9 mouse cellular contexts compared by ENCODE assay signal in the genomic region with DNA sequence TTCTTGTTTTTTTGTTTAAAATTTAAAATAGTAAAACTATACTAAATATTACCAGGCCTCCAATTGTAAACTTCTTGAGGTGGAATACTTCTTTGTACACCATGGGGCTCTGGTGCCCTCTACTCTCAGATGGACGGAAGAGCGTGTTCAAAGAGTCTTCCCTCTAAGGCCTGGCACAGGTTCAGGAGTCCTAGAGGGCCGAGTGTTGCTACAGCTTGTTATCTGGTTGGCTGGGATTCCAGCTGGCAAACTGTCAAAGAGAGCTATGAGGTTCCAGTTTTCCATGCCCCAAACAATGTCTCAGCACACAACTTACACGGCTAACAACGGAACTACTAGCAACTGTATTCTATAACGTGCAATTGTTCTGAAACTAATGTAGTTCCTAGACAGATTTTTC. TPM values are rescaled to one million over a fixed set of nuclear protein-coding genes. Genes with fewer than 3 reads are reported as not detected.
DNase-seq lines count a peak whose midpoint lies in the region; ATAC-seq and TF ChIP-seq lines count a peak whose summit lies in the region.
"Had no signal": no experiment of that assay in that cellular context is flagged by ENCODE, and none has a peak within 500 bp of the region (broad histone marks: within the 10 kb centered on the region; RNA-seq: fewer than 3 reads in every experiment).

No protein-coding gene starts in this region.

- 52% methylated on average over 6 of the region's 6 CpGs for WGBS in midbrain, postnatal 0 days
- WGBS in midbrain, embryonic 16.5 days, result 62% methylated on average over 6 of the region's 6 CpGs

- no peak overlapping the region for H3K4me3 ChIP-seq in midbrain, postnatal 0 days (ENCODE audit: low read depth, low read length)
- no peak overlapping the region for H3K4me3 ChIP-seq in midbrain, embryonic 16.5 days (ENCODE audit: low read depth, low read length)
- H3K4me3 ChIP-seq: hindbrain, embryonic 15.5 days had no signal

- peak; percentile 27 for TF ChIP-seq CTCF in midbrain, postnatal 0 days (IDR thresholded peaks at IDR 0.05)

- peaks cover 6% of the 10 kb centered on the region; the same call in 1 of the 2 replicates for H3K36me3 ChIP-seq in midbrain, postnatal 0 days (ENCODE audit: insufficient read depth, low read length)
- peaks cover 6% of the 10 kb centered on the region; the same call in 1 of the 2 replicates for H3K36me3 ChIP-seq in midbrain, embryonic 16.5 days (ENCODE audit: control insufficient read depth, insufficient read depth, low read length)

- DNase-seq in midbrain, postnatal 0 days (ENCODE audit: low spot score), result peak; percentile 89
- DNase-seq in adrenal gland, postnatal 25 days, result peak; percentile 78
- peak; percentile 54 for DNase-seq in gastrocnemius, postnatal 10 days
- DNase-seq in kidney, postnatal 25 days, result peak; percentile 82 to 84
- no peak for DNase-seq in spleen, postnatal 10 days (ENCODE audit: low spot score in 2 of 2)
- no peak for DNase-seq in spleen, adult 18-20 months

- H3K4me2 ChIP-seq in midbrain, postnatal 0 days (ENCODE audit: low read depth, low read length, poor library complexity, severe bottlenecking), result no peak overlapping the region
- H3K4me2 ChIP-seq in midbrain, embryonic 16.5 days (ENCODE audit: low read length), result no peak overlapping the region
- H3K4me2 ChIP-seq: hindbrain, embryonic 15.5 days had no signal

- no peak for ATAC-seq in midbrain, postnatal 0 days (ENCODE audit: low FRiP score)
- ATAC-seq in midbrain, embryonic 16.5 days, result no peak
- ATAC-seq in erythroblast, adult 5-6 weeks (replicated peaks; ENCODE audit: low FRiP score, poor library complexity, severe bottlenecking), result no peak

- H3K9me3 ChIP-seq in midbrain, postnatal 0 days (ENCODE audit: low read length), result no peaks in the 10 kb centered on the region
- H3K9me3 ChIP-seq in midbrain, embryonic 16.5 days (replicated peaks; ENCODE audit: control insufficient read depth, low read length, poor library complexity, severe bottlenecking), result no peaks in the 10 kb centered on the region
- H3K9me3 ChIP-seq: hindbrain, embryonic 15.5 days had no signal

- H3K27me3 ChIP-seq in midbrain, postnatal 0 days (ENCODE audit: insufficient read depth, low read length), result no peaks in the 10 kb centered on the region
- no peaks in the 10 kb centered on the region for H3K27me3 ChIP-seq in midbrain, embryonic 16.5 days (ENCODE audit: control insufficient read depth, insufficient read depth, low read depth, low read length)
- H3K27me3 ChIP-seq: hindbrain, embryonic 15.5 days had no signal

- H3K4me1 ChIP-seq in midbrain, postnatal 0 days (ENCODE audit: insufficient read depth, low read length), result no peaks in the 10 kb centered on the region
- no peaks in the 10 kb centered on the region for H3K4me1 ChIP-seq in midbrain, embryonic 16.5 days (ENCODE audit: control insufficient read depth, insufficient read depth, low read length)

- no peak overlapping the region for H3K27ac ChIP-seq in midbrain, postnatal 0 days (ENCODE audit: low read depth, low read length)
- H3K27ac ChIP-seq in midbrain, embryonic 16.5 days (ENCODE audit: low read length), result no peak overlapping the region
- H3K27ac ChIP-seq: hindbrain, embryonic 15.5 days had no signal

- no peak overlapping the region for H3K9ac ChIP-seq in midbrain, postnatal 0 days (replicated peaks; ENCODE audit: low read length, poor library complexity, severe bottlenecking)
- H3K9ac ChIP-seq in midbrain, embryonic 16.5 days (ENCODE audit: low read depth, low read length), result no peak overlapping the region
- H3K9ac ChIP-seq: hindbrain, embryonic 15.5 days had no signal

RNA-seq across cellular contexts. Expression of a gene that starts 28.8 kb away (rescaled TPM):
- 46.5 and 49.1 TPM in 2 replicates for total RNA-seq in midbrain, postnatal 0 days (2014; rRNA removed)
- 12.6 and 17.2 TPM in 2 replicates for polyA plus RNA-seq in midbrain, postnatal 0 days (2015; fragmentation: Nextera tagmentation; extraction: Ambion mirVana)
- polyA plus RNA-seq in midbrain, embryonic 16.5 days (2015; fragmentation: Nextera tagmentation; extraction: Ambion mirVana), result 20.6 and 22.2 TPM in 2 replicates
- 41.9 and 53.8 TPM in 2 replicates for total RNA-seq in adrenal gland, postnatal 25 days (2021)
- 10 to 100 TPM; 44.6 to 67.4 TPM for total RNA-seq in gastrocnemius, postnatal 10 days (2021)
- 9.4 and 12.7 TPM in 2 replicates for total RNA-seq in erythroblast, adult 5-6 weeks (2015; ENCODE audit: low replicate concordance)
- total RNA-seq in erythroblast, adult 5-6 weeks (2017; ENCODE audit: low replicate concordance), result 8.9 and 19.7 TPM in 2 replicates

Comparison
In these comparisons a context has a peak if more than half of its experiments do, and no peak if none do; other contexts are left out.
1. DNase-seq: peak in midbrain, postnatal 0 days (single experiment), adrenal gland, postnatal 25 days (single experiment), gastrocnemius, postnatal 10 days (single experiment) and kidney, postnatal 25 days (2 of 2); none in spleen, postnatal 10 days (0 of 2) and spleen, adult 18-20 months (0 of 2).